Comparison of ENCODE assay signal across 21 mouse cellular contexts in genomic region chr13:70310516-70310915, GRCm38 (mm10).
A peak's percentile ranks its signal among the peaks of the same experiment; 100 is the strongest.
DNase-seq lines count a peak whose midpoint lies in the region; ATAC-seq and TF ChIP-seq lines count a peak whose summit lies in the region.
"Had no signal": no experiment of that assay in that cellular context is flagged by ENCODE, and none has a peak within 500 bp of the region (broad histone marks: within the 10 kb centered on the region; RNA-seq: fewer than 3 reads in every experiment).

No protein-coding gene starts in this region.

- intact Hi-C loops in left cerebral cortex, adult 2 months (cut with DNase I), result no loop called here

- H3K36me3 ChIP-seq in forebrain, embryonic 10.5 days (replicated peaks), result no peaks in the 10 kb centered on the region
- H3K36me3 ChIP-seq in forebrain, embryonic 16.5 days (ENCODE audit: control insufficient read depth, insufficient read depth), result no peaks in the 10 kb centered on the region
- no peaks in the 10 kb centered on the region for H3K36me3 ChIP-seq in midbrain, embryonic 11.5 days (ENCODE audit: control insufficient read depth, insufficient read depth, low read length)
- H3K36me3 ChIP-seq in midbrain, postnatal 0 days (ENCODE audit: insufficient read depth, low read length), result no peaks in the 10 kb centered on the region
- H3K36me3 ChIP-seq in hindbrain, embryonic 13.5 days, result no peaks in the 10 kb centered on the region
- H3K36me3 ChIP-seq in neural tube, embryonic 14.5 days (ENCODE audit: control insufficient read depth, insufficient read depth, low read length), result no peaks in the 10 kb centered on the region
- H3K36me3 ChIP-seq: embryonic facial prominence, embryonic 13.5 days; heart, embryonic 13.5 days; hindbrain, embryonic 15.5 days; stomach, embryonic 15.5 days had no signal

- ATAC-seq in forebrain, embryonic 16.5 days, result no peak; the same call in 1 of the 2 replicates
- ATAC-seq in midbrain, embryonic 11.5 days (ENCODE audit: low FRiP score), result peak; percentile 76
- ATAC-seq in midbrain, postnatal 0 days (ENCODE audit: low FRiP score), result no peak
- ATAC-seq in hindbrain, embryonic 13.5 days (ENCODE audit: low FRiP score), result no peak
- ATAC-seq in neural tube, embryonic 14.5 days (ENCODE audit: low read depth), result 0 out of 2 replicates have a peak, but pooled peaks have one; percentile 19
- ATAC-seq: liver, postnatal 0 days; Patski had no signal

- H3K4me2 ChIP-seq in forebrain, embryonic 16.5 days (ENCODE audit: low read length), result no peak overlapping the region
- H3K4me2 ChIP-seq in midbrain, embryonic 11.5 days, result no peak overlapping the region
- no peak overlapping the region for H3K4me2 ChIP-seq in midbrain, postnatal 0 days (ENCODE audit: low read depth, low read length, poor library complexity, severe bottlenecking)
- no peak overlapping the region for H3K4me2 ChIP-seq in hindbrain, embryonic 13.5 days
- H3K4me2 ChIP-seq in neural tube, embryonic 14.5 days (ENCODE audit: low read depth, low read length), result no peak overlapping the region
- H3K4me2 ChIP-seq: embryonic facial prominence, embryonic 13.5 days; heart, embryonic 13.5 days; hindbrain, embryonic 15.5 days; stomach, embryonic 15.5 days had no signal

- no peak for TF ChIP-seq CTCF in midbrain, postnatal 0 days (IDR thresholded peaks at IDR 0.05)
- no peak for TF ChIP-seq CTCF in left cerebral cortex, adult 2 months (IDR thresholded peaks at IDR 0.05)

- DNase-seq in forebrain, embryonic 10.5 days (ENCODE audit: extremely low spot score, low spot score), result peak; percentile 15
- DNase-seq in midbrain, embryonic 11.5 days (ENCODE audit: low spot score, missing footprints), result no peak
- no peak for DNase-seq in midbrain, postnatal 0 days (ENCODE audit: low spot score)
- DNase-seq in layer of hippocampus, postnatal 14 days (ENCODE audit: low spot score in 2 of 2), result no peak
- DNase-seq in left cerebral cortex, adult 2 months (ENCODE audit: extremely low spot score in 1 of 2, low spot score in 2 of 2), result no peak
- DNase-seq: adrenal gland, adult 8-10 months; cerebellum, adult 9-10 months; gastrocnemius, postnatal 25 days; kidney, adult 2 months; liver, postnatal 0 days; lung, postnatal 36 days; thymus, postnatal 36 days had no signal

- WGBS in forebrain, embryonic 10.5 days, result 62% methylated on average over 2 of the region's 2 CpGs
- 56% methylated on average over 2 of the region's 2 CpGs for WGBS in forebrain, embryonic 16.5 days
- WGBS in midbrain, embryonic 11.5 days, result 44% methylated on average over 2 of the region's 2 CpGs
- 43% methylated on average over 2 of the region's 2 CpGs for WGBS in midbrain, postnatal 0 days
- 17% methylated on average over 2 of the region's 2 CpGs for WGBS in hindbrain, embryonic 13.5 days
- 18% methylated on average over 2 of the region's 2 CpGs for WGBS in neural tube, embryonic 14.5 days

- H3K4me1 ChIP-seq in forebrain, embryonic 10.5 days, result peaks cover 14% of the 10 kb centered on the region
- peaks cover 3% of the 10 kb centered on the region; the same call in 1 of the 2 replicates for H3K4me1 ChIP-seq in forebrain, embryonic 16.5 days (replicated peaks; ENCODE audit: control insufficient read depth, insufficient read depth, low read length)
- H3K4me1 ChIP-seq in midbrain, embryonic 11.5 days (ENCODE audit: control insufficient read depth, insufficient read depth, low read length), result peaks cover 5% of the 10 kb centered on the region
- H3K4me1 ChIP-seq in midbrain, postnatal 0 days (ENCODE audit: insufficient read depth, low read length), result no peaks in the 10 kb centered on the region
- peaks cover 24% of the 10 kb centered on the region for H3K4me1 ChIP-seq in hindbrain, embryonic 13.5 days (replicated peaks)
- H3K4me1 ChIP-seq in neural tube, embryonic 14.5 days (ENCODE audit: control insufficient read depth, insufficient read depth, low read length), result 0 out of 2 replicates have a peak, but pooled peaks cover 6% of the 10 kb centered on the region
- H3K4me1 ChIP-seq: heart, embryonic 13.5 days; stomach, embryonic 15.5 days had no signal

- no peaks in the 10 kb centered on the region for H3K27me3 ChIP-seq in forebrain, embryonic 10.5 days (ENCODE audit: poor library complexity, severe bottlenecking)
- no peaks in the 10 kb centered on the region for H3K27me3 ChIP-seq in forebrain, embryonic 16.5 days (replicated peaks; ENCODE audit: control insufficient read depth, insufficient read depth, low read length)
- no peaks in the 10 kb centered on the region for H3K27me3 ChIP-seq in midbrain, embryonic 11.5 days (ENCODE audit: control insufficient read depth, insufficient read depth, low read length)
- no peaks in the 10 kb centered on the region for H3K27me3 ChIP-seq in midbrain, postnatal 0 days (ENCODE audit: insufficient read depth, low read length)
- H3K27me3 ChIP-seq in hindbrain, embryonic 13.5 days, result no peaks in the 10 kb centered on the region; the same call in 1 of the 2 replicates
- H3K27me3 ChIP-seq in neural tube, embryonic 14.5 days (ENCODE audit: control insufficient read depth, insufficient read depth, low read length), result no peaks in the 10 kb centered on the region
- H3K27me3 ChIP-seq: CH12.LX; heart, embryonic 13.5 days; hindbrain, embryonic 15.5 days; Patski; stomach, embryonic 15.5 days had no signal

- H3K27ac ChIP-seq in forebrain, embryonic 10.5 days, result no peak overlapping the region
- no peak overlapping the region for H3K27ac ChIP-seq in forebrain, embryonic 16.5 days (ENCODE audit: low read length)
- no peak overlapping the region for H3K27ac ChIP-seq in midbrain, embryonic 11.5 days (ENCODE audit: low read depth, low read length)
- H3K27ac ChIP-seq in midbrain, postnatal 0 days (ENCODE audit: low read depth, low read length), result no peak overlapping the region
- peak overlapping the region; percentile 56; the same call in 1 of the 2 replicates for H3K27ac ChIP-seq in hindbrain, embryonic 13.5 days
- H3K27ac ChIP-seq in neural tube, embryonic 14.5 days (ENCODE audit: low read depth, low read length), result peak overlapping the region; percentile 64; the same call in 1 of the 2 replicates
- H3K27ac ChIP-seq in left cerebral cortex, adult 2 months, result no peak overlapping the region
- H3K27ac ChIP-seq: embryonic facial prominence, embryonic 13.5 days; heart, embryonic 13.5 days; stomach, embryonic 15.5 days had no signal

- no peak overlapping the region for H3K9ac ChIP-seq in forebrain, embryonic 16.5 days (replicated peaks; ENCODE audit: low read depth, low read length)
- H3K9ac ChIP-seq in midbrain, embryonic 11.5 days (ENCODE audit: low read length), result no peak overlapping the region
- no peak overlapping the region for H3K9ac ChIP-seq in midbrain, postnatal 0 days (replicated peaks; ENCODE audit: low read length, poor library complexity, severe bottlenecking)
- no peak overlapping the region for H3K9ac ChIP-seq in hindbrain, embryonic 13.5 days
- H3K9ac ChIP-seq in neural tube, embryonic 14.5 days (replicated peaks; ENCODE audit: low read depth, low read length), result no peak overlapping the region
- H3K9ac ChIP-seq: embryonic facial prominence, embryonic 13.5 days; heart, embryonic 13.5 days; hindbrain, embryonic 15.5 days; liver, postnatal 0 days; stomach, embryonic 15.5 days had no signal

- no peak overlapping the region for H3K4me3 ChIP-seq in forebrain, embryonic 10.5 days
- H3K4me3 ChIP-seq in forebrain, embryonic 16.5 days (replicated peaks; ENCODE audit: low read length), result no peak overlapping the region
- H3K4me3 ChIP-seq in midbrain, embryonic 11.5 days (ENCODE audit: low read depth, low read length), result no peak overlapping the region
- no peak overlapping the region for H3K4me3 ChIP-seq in midbrain, postnatal 0 days (ENCODE audit: low read depth, low read length)
- H3K4me3 ChIP-seq in hindbrain, embryonic 13.5 days, result no peak overlapping the region
- H3K4me3 ChIP-seq in neural tube, embryonic 14.5 days (ENCODE audit: low read depth, low read length), result no peak overlapping the region
- no peak overlapping the region for H3K4me3 ChIP-seq in left cerebral cortex, adult 2 months
- H3K4me3 ChIP-seq: embryonic facial prominence, embryonic 13.5 days; heart, embryonic 13.5 days; hindbrain, embryonic 15.5 days; stomach, embryonic 15.5 days had no signal

- no peaks in the 10 kb centered on the region for H3K9me3 ChIP-seq in forebrain, embryonic 10.5 days
- H3K9me3 ChIP-seq in forebrain, embryonic 16.5 days (ENCODE audit: control insufficient read depth, low read length), result no peaks in the 10 kb centered on the region
- no peaks in the 10 kb centered on the region for H3K9me3 ChIP-seq in midbrain, embryonic 11.5 days (ENCODE audit: control insufficient read depth, low read length)
- H3K9me3 ChIP-seq in midbrain, postnatal 0 days (ENCODE audit: low read length), result no peaks in the 10 kb centered on the region
- no peaks in the 10 kb centered on the region for H3K9me3 ChIP-seq in hindbrain, embryonic 13.5 days
- H3K9me3 ChIP-seq in neural tube, embryonic 14.5 days (ENCODE audit: control insufficient read depth, low read length), result no peaks in the 10 kb centered on the region
- H3K9me3 ChIP-seq: embryonic facial prominence, embryonic 13.5 days; heart, embryonic 13.5 days; hindbrain, embryonic 15.5 days; stomach, embryonic 15.5 days had no signal

Comparison
In these comparisons a context has a peak if more than half of its experiments do, and no peak if none do; other contexts are left out.
1. ATAC-seq: peak in midbrain, embryonic 11.5 days (single experiment) and neural tube, embryonic 14.5 days (single experiment); none in forebrain, embryonic 16.5 days (single experiment), midbrain, postnatal 0 days (single experiment) and hindbrain, embryonic 13.5 days (single experiment).
2. H3K27ac ChIP-seq: peak in hindbrain, embryonic 13.5 days (single experiment) and neural tube, embryonic 14.5 days (single experiment); none in forebrain, embryonic 10.5 days (single experiment), forebrain, embryonic 16.5 days (single experiment), midbrain, embryonic 11.5 days (single experiment), midbrain, postnatal 0 days (single experiment) and left cerebral cortex, adult 2 months (single experiment).